Mouse (Mus musculus) myocyte (in vitro differentiated cells): ENCODE data around the gene Ifit1bl1.

Experiments
- E2F4 ChIP-seq: IDR thresholded peaks from one replicate; pipeline ENCODE4 v1.6.1; 2011; ENCODE audit warnings: mild to moderate bottlenecking, control low read depth, moderate library complexity; ENCODE audit not compliant: insufficient read depth
- POLR2A ChIP-seq: IDR thresholded peaks from one replicate; pipeline ENCODE4 v1.6.1; 2011; ENCODE audit warnings: low read depth, mild to moderate bottlenecking, control low read depth, moderate library complexity; ENCODE audit not compliant: insufficient read length
- POLR2AphosphoS2 ChIP-seq: IDR thresholded peaks from one replicate; pipeline ENCODE4 v1.6.1; 2011; ENCODE audit warnings: low read depth, control low read depth; ENCODE audit not compliant: insufficient read length
- TCF12 ChIP-seq: IDR thresholded peaks from one replicate; pipeline ENCODE4 v1.6.1; 2011; ENCODE audit warnings: mild to moderate bottlenecking, control low read depth; ENCODE audit not compliant: poor library complexity, insufficient read depth, severe bottlenecking
- USF1 ChIP-seq: IDR thresholded peaks from one replicate; pipeline ENCODE4 v1.6.1; 2011; ENCODE audit warnings: low read depth, mild to moderate bottlenecking, control low read depth, moderate library complexity

GRCm38 (mm10) chr19:34566178-34566784 is 35.5 kb downstream of the Ifit1bl1 start:
- no peak for TF ChIP-seq USF1
- TF ChIP-seq E2F4: no peak
- TF ChIP-seq POLR2AphosphoS2: no peak
- TF ChIP-seq POLR2A: no peak
- no peak for TF ChIP-seq TCF12
